Comparison of ENCODE assay signal across 14 mouse cellular contexts in the genomic region with DNA sequence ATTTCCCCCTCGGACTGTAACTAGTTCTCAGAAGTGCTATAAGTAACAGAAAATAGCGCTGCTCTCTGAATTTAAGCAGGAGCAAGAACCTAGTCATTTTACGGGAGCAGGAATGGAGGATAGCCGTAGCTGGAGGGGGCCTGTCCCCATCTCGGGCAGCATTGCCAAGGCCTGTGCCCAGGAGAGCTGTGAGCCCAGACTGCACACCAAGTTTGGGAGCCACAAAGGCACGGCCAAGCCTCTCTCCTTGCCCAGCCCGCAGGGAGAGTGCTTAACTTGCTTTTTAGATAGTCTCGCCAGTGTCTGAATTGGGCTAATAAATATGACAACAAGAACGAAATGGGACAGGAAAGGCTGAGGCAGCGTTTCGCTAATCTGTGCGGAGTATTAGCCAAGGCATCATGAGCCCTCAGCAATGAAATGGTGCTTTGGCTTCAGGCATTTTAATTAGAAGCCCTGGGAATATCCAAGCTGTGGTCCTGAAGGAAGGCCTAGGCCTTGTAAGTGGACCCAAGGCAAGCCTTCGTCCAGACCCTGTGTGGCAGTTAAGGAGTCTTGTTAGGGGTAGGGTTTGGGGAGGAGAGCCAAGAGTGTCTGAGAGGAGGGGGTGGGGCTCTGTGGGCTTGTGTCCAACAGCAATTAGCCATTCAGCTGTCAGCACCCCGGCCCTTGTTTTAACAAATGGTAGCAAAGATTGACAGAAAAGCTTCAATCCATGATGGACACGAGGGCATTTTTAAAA. TPM values are rescaled to one million over a fixed set of nuclear protein-coding genes. Genes with fewer than 3 reads are reported as not detected.
DNase-seq lines count a peak whose midpoint lies in the region; ATAC-seq lines count a peak whose summit lies in the region.
"Had no signal": no experiment of that assay in that cellular context is flagged by ENCODE, and none has a peak within 500 bp of the region (broad histone marks: within the 10 kb centered on the region; RNA-seq: fewer than 3 reads in every experiment).

No protein-coding gene starts in this region.

- H3K4me2 ChIP-seq in hindbrain, embryonic 12.5 days (replicated peaks), result no peak overlapping the region
- no peak overlapping the region for H3K4me2 ChIP-seq in forebrain, embryonic 12.5 days
- H3K4me2 ChIP-seq in midbrain, embryonic 13.5 days (replicated peaks), result no peak overlapping the region
- H3K4me2 ChIP-seq: embryonic facial prominence, embryonic 12.5 days; liver, embryonic 15.5 days had no signal

- no peak overlapping the region for H3K27ac ChIP-seq in hindbrain, embryonic 12.5 days
- no peak overlapping the region for H3K27ac ChIP-seq in hindbrain, embryonic 10.5 days
- H3K27ac ChIP-seq in forebrain, embryonic 12.5 days, result peak overlapping the region; percentile 77
- H3K27ac ChIP-seq in midbrain, embryonic 13.5 days, result peak overlapping the region; percentile 25; the same call in 1 of the 2 replicates
- H3K27ac ChIP-seq: embryonic facial prominence, embryonic 12.5 days; liver, embryonic 15.5 days; macrophage had no signal

- ATAC-seq in hindbrain, embryonic 12.5 days (ENCODE audit: low FRiP score), result peak; percentile 46; the same call in 1 of the 2 replicates
- ATAC-seq in forebrain, embryonic 12.5 days (ENCODE audit: low FRiP score), result peak; percentile 88; the same call in 1 of the 2 replicates
- peak; percentile 70 for ATAC-seq in midbrain, embryonic 13.5 days
- ATAC-seq: activated CD4-positive, CD25-positive, alpha-beta regulatory T cell, adult 4 months; intestine, embryonic 16.5 days had no signal

- H3K4me3 ChIP-seq in hindbrain, embryonic 12.5 days, result no peak overlapping the region
- H3K4me3 ChIP-seq in hindbrain, embryonic 10.5 days, result no peak overlapping the region
- H3K4me3 ChIP-seq in forebrain, embryonic 12.5 days (replicated peaks), result no peak overlapping the region
- H3K4me3 ChIP-seq in midbrain, embryonic 13.5 days (replicated peaks), result no peak overlapping the region
- H3K4me3 ChIP-seq: embryonic facial prominence, embryonic 12.5 days; liver, embryonic 15.5 days; myocyte had no signal

- H3K36me3 ChIP-seq in hindbrain, embryonic 12.5 days, result no peaks in the 10 kb centered on the region
- H3K36me3 ChIP-seq in hindbrain, embryonic 10.5 days, result no peaks in the 10 kb centered on the region
- H3K36me3 ChIP-seq in forebrain, embryonic 12.5 days (replicated peaks), result no peaks in the 10 kb centered on the region
- H3K36me3 ChIP-seq in midbrain, embryonic 13.5 days, result no peaks in the 10 kb centered on the region
- H3K36me3 ChIP-seq: embryonic facial prominence, embryonic 12.5 days; liver, embryonic 15.5 days had no signal

- peaks cover 2% of the 10 kb centered on the region; the same call in 1 of the 2 replicates for H3K4me1 ChIP-seq in hindbrain, embryonic 12.5 days
- H3K4me1 ChIP-seq in hindbrain, embryonic 10.5 days (replicated peaks), result peaks cover 10% of the 10 kb centered on the region; the same call in 1 of the 2 replicates
- H3K4me1 ChIP-seq in forebrain, embryonic 12.5 days, result peaks cover 18% of the 10 kb centered on the region
- peaks cover 14% of the 10 kb centered on the region for H3K4me1 ChIP-seq in midbrain, embryonic 13.5 days (replicated peaks)
- H3K4me1 ChIP-seq: embryonic facial prominence, embryonic 12.5 days; liver, embryonic 15.5 days had no signal

- no peaks in the 10 kb centered on the region for H3K9me3 ChIP-seq in hindbrain, embryonic 12.5 days (replicated peaks)
- no peaks in the 10 kb centered on the region for H3K9me3 ChIP-seq in hindbrain, embryonic 10.5 days
- no peaks in the 10 kb centered on the region for H3K9me3 ChIP-seq in forebrain, embryonic 12.5 days
- no peaks in the 10 kb centered on the region for H3K9me3 ChIP-seq in midbrain, embryonic 13.5 days
- H3K9me3 ChIP-seq: embryonic facial prominence, embryonic 12.5 days; liver, embryonic 15.5 days had no signal

- no peak overlapping the region for H3K9ac ChIP-seq in hindbrain, embryonic 12.5 days
- no peak overlapping the region for H3K9ac ChIP-seq in forebrain, embryonic 12.5 days
- H3K9ac ChIP-seq in midbrain, embryonic 13.5 days (replicated peaks), result no peak overlapping the region
- H3K9ac ChIP-seq: embryonic facial prominence, embryonic 12.5 days; liver, embryonic 15.5 days had no signal

- WGBS in hindbrain, embryonic 12.5 days, result 81% methylated on average over 15 of the region's 15 CpGs
- WGBS in hindbrain, embryonic 10.5 days, result 84% methylated on average over 15 of the region's 15 CpGs
- 63% methylated on average over 15 of the region's 15 CpGs for WGBS in forebrain, embryonic 12.5 days
- 72% methylated on average over 15 of the region's 15 CpGs for WGBS in midbrain, embryonic 13.5 days

- no peak for DNase-seq in hindbrain, embryonic 10.5 days (ENCODE audit: low spot score)
- peak; percentile 23 for DNase-seq in forelimb bud, embryonic 11.5 days (ENCODE audit: low read depth, low spot score)
- DNase-seq in Muller cell, postnatal 12 days (ENCODE audit: inconsistent ontology term), result no peak
- no peak for DNase-seq in testis, postnatal 10 days (ENCODE audit: low spot score)
- DNase-seq: cerebellum, postnatal 25 days had no signal

- no peaks in the 10 kb centered on the region for H3K27me3 ChIP-seq in hindbrain, embryonic 12.5 days
- H3K27me3 ChIP-seq in hindbrain, embryonic 10.5 days (ENCODE audit: insufficient read depth, poor library complexity, severe bottlenecking), result no peaks in the 10 kb centered on the region; the same call in 1 of the 2 replicates
- H3K27me3 ChIP-seq in forebrain, embryonic 12.5 days, result peaks cover 8% of the 10 kb centered on the region; the same call in 1 of the 2 replicates
- H3K27me3 ChIP-seq in midbrain, embryonic 13.5 days, result 0 out of 2 replicates have a peak, but pooled peaks cover 6% of the 10 kb centered on the region
- H3K27me3 ChIP-seq: liver, embryonic 15.5 days had no signal

RNA-seq across cellular contexts. Expression of gene Scml4, which starts 12.3 kb away (rescaled TPM):
- polyA plus RNA-seq in hindbrain, embryonic 12.5 days (2016; fragmentation: Nextera tagmentation; extraction: Ambion mirVana), result 4.0 and 4.3 TPM in 2 replicates
- polyA plus RNA-seq in hindbrain, embryonic 10.5 days (2016; fragmentation: Nextera tagmentation; extraction: Ambion mirVana), result 0.86 and 1.8 TPM in 2 replicates
- 2.9 and 3.0 TPM in 2 replicates for polyA plus RNA-seq in forebrain, embryonic 12.5 days (2016; fragmentation: Nextera tagmentation; extraction: Ambion mirVana)
- 10.3 and 11.3 TPM in 2 replicates for polyA plus RNA-seq in midbrain, embryonic 13.5 days (2015; fragmentation: Nextera tagmentation; extraction: Ambion mirVana)
- polyA plus RNA-seq: macrophage had no signal

Comparison
In these comparisons a context has a peak if more than half of its experiments do, and no peak if none do; other contexts are left out.
1. H3K27ac ChIP-seq: peak in forebrain, embryonic 12.5 days (single experiment) and midbrain, embryonic 13.5 days (single experiment); none in hindbrain, embryonic 12.5 days (single experiment) and hindbrain, embryonic 10.5 days (single experiment).
2. Peak in every context shown above with its lines, with median percentiles within 50 percentile points of each other: ATAC-seq.